Mouse (Mus musculus) megakaryocyte, embryonic 14.5 days (primary cell): ENCODE results near the gene Pard6a.

Source experiments
- FLI1 ChIP-seq: IDR thresholded peaks from 2 replicates; pipeline ENCODE4 v1.6.1; 2012; ENCODE audit warnings: low read length, inconsistent platforms, mixed read lengths
- GATA1 ChIP-seq: IDR thresholded peaks from 3 replicates; pipeline ENCODE4 v1.6.1; 2012; ENCODE audit warnings: mixed read lengths, low read length, inconsistent platforms, borderline replicate concordance

DNA sequence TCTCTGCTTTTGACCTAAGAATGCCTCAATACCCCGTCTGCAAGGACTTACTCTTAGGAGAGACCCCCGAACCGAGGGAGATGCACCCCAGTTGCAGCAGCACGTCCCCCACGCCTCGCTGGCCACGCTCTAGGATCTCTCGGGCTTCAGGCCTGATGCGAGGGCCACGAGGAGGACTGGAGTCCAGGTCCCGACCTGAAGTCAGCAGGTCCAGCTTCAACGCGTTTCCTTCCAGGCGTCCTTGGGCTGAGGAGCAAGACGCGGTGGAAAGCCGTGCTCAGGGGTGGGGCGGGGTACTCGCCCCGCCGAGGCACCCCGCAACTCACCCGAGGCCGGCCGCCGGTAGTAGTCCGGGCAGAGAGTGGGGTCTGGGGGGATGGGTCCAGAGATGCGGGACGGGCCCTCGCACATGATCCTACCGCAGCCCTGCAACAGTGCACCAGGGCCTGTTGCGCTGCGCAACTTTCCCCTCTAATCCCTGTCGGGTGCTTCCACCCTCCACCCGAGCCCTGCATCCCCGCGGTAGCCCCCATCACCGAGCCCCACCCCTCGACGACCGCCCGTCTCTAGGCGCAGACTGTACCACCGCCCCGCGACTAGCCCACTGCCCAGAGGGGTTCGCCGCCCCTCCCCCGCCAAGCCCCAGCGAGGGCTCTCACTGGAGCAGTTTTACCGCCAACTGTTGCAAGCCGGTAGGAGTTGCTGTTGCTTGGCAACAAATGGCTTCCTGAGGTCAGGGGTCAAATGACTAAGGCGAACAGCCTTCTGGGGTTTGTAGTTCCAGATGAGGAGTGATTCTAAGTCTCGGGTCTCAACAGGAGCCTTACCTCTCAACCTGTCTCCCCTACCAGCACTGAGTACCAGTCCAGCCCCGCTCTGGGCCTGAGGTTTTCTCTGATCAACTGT is 6.8 kb downstream of the Pard6a start, which contains the start of the genes 4933405L10Rik and Enkd1:
- TF ChIP-seq GATA1 (no peak), FLI1 (no peak)
